Mouse (Mus musculus) layer of hippocampus, postnatal 10 days (tissue): ENCODE measurements around the gene Prx. TPM values are rescaled to one million over a fixed set of nuclear protein-coding genes. Genes with fewer than 3 reads are reported as not detected.
"Not testable (repeated sequence)": the region's sequence is repeated elsewhere in the genome, so short reads cannot be mapped to it uniquely, and the experiment has no call there.

ENCODE experiments used
- DNase-seq, 2 experiments: peaks; one replicate each; pipeline ENCODE4 v3.0.0; 2021; ENCODE audit warnings: low spot score in 2 of 2
- total RNA-seq, 2 experiments: library from RNA; stranded (reverse); gene quantifications; 2 replicates each; pipeline ENCODE4 v1.2.3; 2021

The Prx gene
- total RNA-seq, 2 experiments from 2014 or later, result 1.1 to 1.5 TPM

GRCm38 (mm10) chr7:27481627-27481969 lies 17.5 kb upstream of the Prx start:
- peak; percentile 61 to 76 for DNase-seq

DNA sequence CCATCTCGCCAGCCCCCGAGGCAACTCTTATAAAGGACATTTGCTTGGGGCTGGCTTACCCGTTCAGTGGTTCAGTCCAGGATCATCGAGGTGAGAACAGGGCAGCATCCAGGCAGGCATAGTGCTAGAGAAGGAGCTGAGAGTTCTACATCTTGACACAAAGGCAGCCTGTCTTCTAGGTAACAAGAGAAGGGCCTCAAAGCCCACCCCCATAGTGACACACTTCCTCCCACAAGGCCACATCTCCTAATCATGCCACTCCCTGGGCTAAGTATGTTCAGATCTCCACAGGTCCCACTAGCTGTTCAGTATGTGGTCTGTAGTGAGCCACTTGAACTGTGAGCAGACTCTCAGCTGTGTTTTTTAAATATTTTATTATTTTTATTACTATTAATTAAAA lies 15.3 kb upstream of the Prx start:
- DNase-seq, result no peak

DNA sequence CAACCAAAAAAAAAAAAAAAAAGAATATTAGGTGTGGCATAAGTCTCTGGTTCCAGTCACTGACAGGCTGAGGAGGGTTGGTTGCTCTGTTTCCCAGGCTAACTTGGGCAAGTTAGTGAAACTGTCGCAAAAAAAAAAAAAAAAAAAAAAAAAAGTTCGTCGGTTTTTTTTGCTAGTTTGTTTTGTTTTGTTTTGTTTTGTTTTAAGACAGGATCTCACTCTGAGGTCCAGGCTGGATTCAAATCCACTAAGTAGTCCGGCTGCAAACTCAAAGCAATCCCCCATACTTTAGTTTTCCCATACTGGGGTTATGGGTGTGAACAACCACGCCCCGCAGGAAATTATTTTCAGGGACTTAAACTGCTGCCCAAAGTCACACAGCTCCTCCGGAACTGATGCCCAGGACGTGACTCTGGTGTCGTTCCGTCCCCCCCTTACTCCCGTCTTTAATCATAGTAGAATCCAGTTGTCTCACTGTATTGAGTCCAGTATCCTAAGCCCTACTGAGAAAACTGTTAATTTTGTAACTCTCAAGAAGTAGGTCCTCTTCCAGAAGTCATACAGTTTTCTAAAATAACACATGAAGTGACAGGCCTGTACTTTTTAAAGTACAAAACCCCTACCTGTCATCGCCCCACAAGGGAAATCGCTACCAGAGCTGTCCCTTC lies 12.9 kb upstream of the Prx start:
- no peak for DNase-seq

GRCm38 (mm10) chr7:27486770-27487697 lies 12.1 kb upstream of the Prx start, which contains the start of gene Sertad1:
TSS of gene Sertad1 (plus strand) at chr7:27486910.
- DNase-seq, result peak; percentile 98 to 99

DNA sequence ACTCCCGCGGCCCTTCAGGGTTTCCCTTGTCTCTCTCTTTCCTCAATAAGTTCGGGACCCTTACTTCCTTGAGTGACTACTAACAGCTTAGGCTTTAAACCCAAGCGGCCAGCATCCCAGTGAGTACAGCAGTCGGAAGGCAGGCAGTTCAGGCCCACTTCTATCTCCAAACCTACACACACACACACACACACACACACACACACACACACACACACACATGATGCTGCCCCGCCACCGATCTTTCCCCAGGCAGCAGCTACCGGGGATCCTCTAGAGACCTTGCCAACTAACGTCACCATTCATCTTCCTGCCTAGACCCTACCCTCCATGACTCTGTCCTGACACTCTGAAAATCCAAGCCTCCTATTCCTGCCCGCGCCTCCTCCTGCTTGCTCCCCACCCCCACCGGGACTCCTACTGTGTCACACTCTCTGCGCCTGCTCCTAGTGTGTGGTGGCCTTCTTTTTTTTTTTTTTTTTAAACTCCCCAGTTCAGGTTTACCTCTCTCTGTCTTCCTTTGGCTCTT lies 11.3 kb upstream of the Prx start:
- peak; percentile 48 to 60 for DNase-seq

- DNase-seq, result no peak
Measured at GRCm38 (mm10) chr7:27489270-27489869, 9.8 kb upstream of the Prx start.

DNA sequence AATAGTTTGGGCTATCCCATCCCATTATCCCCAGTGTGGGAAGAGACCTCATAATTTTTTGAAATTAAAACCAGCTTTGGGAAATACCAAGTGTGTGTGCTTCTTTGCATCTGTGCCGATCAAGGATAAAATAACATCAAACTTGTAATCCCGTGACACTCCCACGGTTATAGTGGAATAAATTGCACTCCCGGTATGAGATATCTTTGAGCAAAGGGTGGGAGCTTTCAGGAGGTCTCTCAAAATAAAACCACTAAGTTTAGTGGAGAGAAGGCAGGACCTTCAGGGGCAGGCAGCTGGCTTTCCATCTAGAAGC lies 8.9 kb upstream of the Prx start:
- DNase-seq, result no peak

DNA sequence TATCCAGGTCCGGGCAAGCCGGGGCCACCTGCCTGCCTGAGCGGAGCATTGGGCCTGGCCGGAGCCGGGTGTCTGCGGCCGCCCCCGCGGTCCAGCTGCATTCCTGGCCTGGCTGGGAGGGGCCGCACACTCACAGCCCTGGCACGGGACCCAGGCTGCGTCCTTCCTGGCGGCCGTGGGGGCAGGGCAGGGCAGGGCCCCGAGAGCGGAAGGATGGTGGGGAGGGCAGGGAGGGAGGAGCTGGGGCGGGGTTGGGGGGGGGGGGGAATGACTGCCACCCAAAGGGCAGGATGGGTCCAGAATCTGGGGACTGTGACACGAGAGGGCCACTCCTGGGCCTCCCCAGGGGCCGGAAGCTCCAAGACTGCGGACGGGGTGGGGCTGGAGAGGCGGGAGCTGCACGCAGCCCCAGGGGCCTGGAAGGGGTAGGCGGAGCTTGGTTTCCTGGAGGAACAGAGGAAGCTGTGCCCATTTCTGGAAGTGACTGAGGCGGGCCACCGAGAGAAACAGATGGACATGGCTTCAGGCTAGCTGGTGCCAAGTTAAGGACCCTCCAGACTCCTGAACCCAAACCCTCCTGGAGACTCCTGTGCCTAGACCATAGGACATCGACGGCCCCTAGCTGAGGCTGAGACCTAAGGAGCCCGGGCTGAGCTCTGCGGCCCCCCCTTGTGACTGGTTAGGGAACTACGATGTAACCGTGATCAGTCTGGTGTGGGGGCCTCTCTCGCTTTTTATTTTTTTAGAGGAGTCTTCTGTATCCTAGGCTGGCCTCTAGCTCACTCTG lies 8.4 kb upstream of the Prx start:
- peak; percentile 83 to 87 for DNase-seq

GRCm38 (mm10) chr7:27491856-27492255 lies 7.3 kb upstream of the Prx start:
- DNase-seq, result no peak

GRCm38 (mm10) chr7:27493022-27493421 lies 6.1 kb upstream of the Prx start:
- no peak for DNase-seq

DNA sequence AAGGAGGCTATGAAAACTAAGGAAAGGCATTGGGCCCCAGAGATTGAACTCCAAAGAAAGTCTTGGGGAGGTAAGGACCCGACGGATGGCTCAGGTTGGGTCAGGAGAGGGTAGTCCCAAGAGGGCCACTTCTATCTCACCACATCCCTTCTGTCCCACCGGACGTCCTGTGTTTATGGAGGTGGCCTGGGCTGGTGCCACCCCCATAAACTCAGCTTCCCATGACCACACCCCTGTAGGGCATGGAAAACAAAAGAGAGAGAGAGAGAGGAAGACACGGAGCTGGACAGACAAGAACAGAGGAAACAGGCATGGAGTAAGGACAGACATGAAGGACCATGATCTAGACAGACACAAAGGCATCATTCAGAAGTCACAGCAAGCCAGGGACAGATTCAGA lies 5.7 kb upstream of the Prx start:
- no peak for DNase-seq

DNA sequence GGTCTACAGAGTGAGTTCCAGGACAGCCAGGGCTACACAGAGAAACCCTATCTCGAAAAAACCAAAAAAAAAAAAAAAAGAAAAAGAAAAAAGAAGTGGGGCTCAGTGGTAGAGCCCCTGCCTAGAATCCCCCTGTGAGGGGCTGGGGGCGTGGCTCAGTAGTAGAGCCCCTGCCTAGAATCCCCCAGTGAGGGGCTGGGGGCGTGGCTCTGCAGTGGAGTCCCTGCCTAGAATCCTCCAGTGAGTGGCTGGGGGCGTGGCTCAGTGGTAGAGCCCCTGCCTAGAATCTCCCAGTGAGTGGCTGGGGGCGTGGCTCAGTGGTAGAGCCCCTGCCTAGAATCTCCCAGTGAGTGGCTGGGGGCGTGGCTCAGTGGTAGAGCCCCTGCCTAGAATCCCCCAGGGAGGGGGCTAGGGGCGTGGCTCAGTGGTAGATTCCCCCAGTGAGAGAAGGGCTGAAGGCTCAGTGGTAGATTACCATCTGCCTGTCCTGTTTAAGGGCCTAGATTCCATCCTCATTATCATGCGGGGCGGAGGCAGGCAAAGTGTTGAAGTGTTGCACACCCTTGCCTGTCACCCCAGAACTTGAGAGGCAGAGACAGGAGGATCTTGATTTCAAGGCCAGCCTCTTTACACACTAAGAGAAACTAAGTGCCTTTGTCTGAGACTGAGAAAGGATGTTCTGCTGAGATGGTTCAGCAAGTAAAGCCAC lies 4.3 kb upstream of the Prx start:
- DNase-seq, result not testable (repeated sequence)

DNA sequence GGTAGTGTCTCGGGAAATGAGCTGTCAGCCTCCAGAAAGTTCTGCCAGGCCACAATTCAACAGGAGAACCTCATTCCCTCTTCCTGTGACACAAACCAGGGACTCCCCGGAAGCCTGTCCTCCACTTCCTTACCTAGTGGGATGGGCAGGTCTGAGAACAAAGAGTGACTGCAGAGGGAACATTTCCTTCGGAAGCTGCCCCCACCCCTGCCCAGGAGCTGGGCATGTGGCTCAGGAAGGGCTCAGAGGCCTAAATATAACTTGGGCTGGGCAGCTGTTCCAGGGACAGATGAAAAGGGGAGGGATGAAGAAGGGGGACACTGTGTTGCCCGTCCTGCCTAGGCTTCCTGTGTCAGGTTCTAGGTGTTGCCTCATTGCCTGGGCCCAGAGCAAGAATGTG lies 2.5 kb downstream of the Prx start:
- no peak for DNase-seq

GRCm38 (mm10) chr7:27506765-27507370 lies 7.7 kb downstream of the Prx start:
- DNase-seq, result no peak

- DNase-seq, result peak; percentile 89 to 93
Measured at GRCm38 (mm10) chr7:27507711-27508647, 8.9 kb downstream of the Prx start.

DNA sequence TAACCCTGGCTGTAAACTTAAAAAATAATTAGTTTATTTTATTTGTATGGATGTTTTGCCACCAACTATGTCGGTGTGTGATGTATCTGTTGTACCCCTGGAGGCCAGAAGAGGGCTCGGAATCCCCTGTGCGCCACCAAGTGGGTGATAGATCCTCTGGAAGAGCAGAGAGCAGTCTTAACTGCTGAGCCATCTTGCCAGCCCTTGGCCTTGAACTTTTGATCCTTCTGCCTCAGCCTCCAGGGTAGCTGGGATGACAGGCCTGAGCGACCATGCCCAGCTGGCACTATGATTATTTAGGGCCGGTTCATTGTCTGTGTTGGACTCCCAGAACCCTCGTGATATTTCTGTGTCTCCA lies 9.5 kb downstream of the Prx start:
- peak; percentile 56 to 67 for DNase-seq

- no peak for DNase-seq
Measured at GRCm38 (mm10) chr7:27510809-27511208, 11.7 kb downstream of the Prx start.

DNA sequence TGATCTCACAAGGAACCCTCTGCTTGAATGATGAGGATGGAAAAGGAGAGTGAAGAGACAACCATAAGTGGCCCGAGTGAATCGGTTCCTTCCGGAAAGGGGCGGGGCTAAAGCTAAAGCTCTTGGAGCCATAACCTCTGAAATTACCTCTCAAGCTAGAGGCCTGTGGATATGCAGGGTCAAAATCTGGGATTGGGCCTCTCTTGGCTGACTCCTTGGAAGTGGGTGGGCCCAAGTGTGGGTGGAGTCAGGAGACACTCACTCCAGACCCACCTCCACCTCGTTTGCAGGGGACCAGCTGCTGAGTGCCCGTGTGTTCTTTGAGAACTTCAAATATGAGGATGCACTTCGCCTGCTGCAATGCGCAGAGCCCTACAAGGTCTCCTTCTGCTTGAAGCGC lies 15.8 kb downstream of the Prx start:
- DNase-seq, result no peak

GRCm38 (mm10) chr7:27518314-27518713 lies 19.2 kb downstream of the Prx start:
- DNase-seq, result no peak
